14 mouse cellular contexts compared by ENCODE assay signal in genomic region chr5:16552647-16553046, GRCm38 (mm10). TPM values are rescaled to one million over a fixed set of nuclear protein-coding genes. Genes with fewer than 3 reads are reported as not detected.
DNase-seq lines count a peak whose midpoint lies in the region; ATAC-seq and TF ChIP-seq lines count a peak whose summit lies in the region.
"Had no signal": no experiment of that assay in that cellular context is flagged by ENCODE, and none has a peak within 500 bp of the region (broad histone marks: within the 10 kb centered on the region; RNA-seq: fewer than 3 reads in every experiment).

No protein-coding gene starts in this region.

- no peaks in the 10 kb centered on the region for H3K27me3 ChIP-seq in liver, embryonic 11.5 days (replicated peaks; ENCODE audit: control insufficient read depth, insufficient read depth, low read length)
- no peaks in the 10 kb centered on the region for H3K27me3 ChIP-seq in liver, embryonic 12.5 days (replicated peaks)
- H3K27me3 ChIP-seq in forebrain, postnatal 0 days (ENCODE audit: insufficient read depth, low read length), result no peaks in the 10 kb centered on the region; the same call in 1 of the 2 replicates
- H3K27me3 ChIP-seq: forebrain, embryonic 15.5 days; heart, embryonic 12.5 days; limb, embryonic 12.5 days had no signal

- H3K36me3 ChIP-seq in liver, embryonic 11.5 days (ENCODE audit: control insufficient read depth, insufficient read depth, low read length), result no peaks in the 10 kb centered on the region
- no peaks in the 10 kb centered on the region for H3K36me3 ChIP-seq in liver, embryonic 12.5 days
- no peaks in the 10 kb centered on the region for H3K36me3 ChIP-seq in forebrain, postnatal 0 days (ENCODE audit: insufficient read depth)
- H3K36me3 ChIP-seq: forebrain, embryonic 15.5 days; heart, embryonic 12.5 days; limb, embryonic 12.5 days; midbrain, embryonic 10.5 days had no signal

- peak; percentile 66 for ATAC-seq in frontal cortex, adult (ENCODE audit: low TSS enrichment)
- ATAC-seq in liver, embryonic 11.5 days (replicated peaks; ENCODE audit: low FRiP score), result no peak
- ATAC-seq in liver, embryonic 12.5 days, result no peak
- peak; percentile 78 for ATAC-seq in common myeloid progenitor, adult 5-6 weeks (replicated peaks; ENCODE audit: low read depth, poor library complexity, severe bottlenecking)
- ATAC-seq in megakaryocyte, adult 5-6 weeks (ENCODE audit: poor library complexity, severe bottlenecking), result peak; percentile 80
- ATAC-seq in forebrain, postnatal 0 days, result no peak
- ATAC-seq: activated CD4-positive, CD25-positive, alpha-beta regulatory T cell, adult 4 months had no signal

- peak overlapping the region; percentile 55 for H3K4me2 ChIP-seq in liver, embryonic 11.5 days
- no peak overlapping the region for H3K4me2 ChIP-seq in liver, embryonic 12.5 days
- H3K4me2 ChIP-seq in forebrain, postnatal 0 days (ENCODE audit: low read depth), result no peak overlapping the region

- DNase-seq in frontal cortex, postnatal 14 days (ENCODE audit: low spot score in 2 of 2), result no peak
- no peak for DNase-seq in liver, embryonic 11.5 days (ENCODE audit: low spot score)
- DNase-seq in spleen, adult 12 weeks (ENCODE audit: low spot score), result no peak
- no peak for DNase-seq in forebrain, postnatal 0 days
- DNase-seq: thymus, adult 18-20 months had no signal

- no peaks in the 10 kb centered on the region for H3K9me3 ChIP-seq in liver, embryonic 11.5 days (ENCODE audit: control insufficient read depth, low read length)
- no peaks in the 10 kb centered on the region for H3K9me3 ChIP-seq in liver, embryonic 12.5 days (replicated peaks)
- no peaks in the 10 kb centered on the region for H3K9me3 ChIP-seq in forebrain, postnatal 0 days (ENCODE audit: low read length)
- H3K9me3 ChIP-seq: forebrain, embryonic 15.5 days; heart, embryonic 12.5 days; limb, embryonic 12.5 days; midbrain, embryonic 10.5 days had no signal

- no peak overlapping the region for H3K4me3 ChIP-seq in liver, embryonic 11.5 days (ENCODE audit: low read depth, low read length)
- H3K4me3 ChIP-seq in liver, embryonic 12.5 days, result no peak overlapping the region
- no peak overlapping the region for H3K4me3 ChIP-seq in forebrain, postnatal 0 days (ENCODE audit: low read depth, low read length)

- no peak for TF ChIP-seq CTCF in forebrain, postnatal 0 days (IDR thresholded peaks at IDR 0.05; ENCODE audit: low read depth)

- 57% methylated on average over 4 of the region's 4 CpGs for WGBS in liver, embryonic 11.5 days
- 35% methylated on average over 4 of the region's 4 CpGs for WGBS in liver, embryonic 12.5 days (ENCODE audit: insufficient replicate concordance)
- 73% methylated on average over 4 of the region's 4 CpGs for WGBS in forebrain, postnatal 0 days

- H3K4me1 ChIP-seq in liver, embryonic 11.5 days (replicated peaks; ENCODE audit: control insufficient read depth, insufficient read depth, low read length), result peaks cover 2% of the 10 kb centered on the region; the same call in 1 of the 2 replicates
- no peaks in the 10 kb centered on the region; the same call in 1 of the 2 replicates for H3K4me1 ChIP-seq in liver, embryonic 12.5 days
- no peaks in the 10 kb centered on the region for H3K4me1 ChIP-seq in forebrain, postnatal 0 days (ENCODE audit: insufficient read depth)
- H3K4me1 ChIP-seq: heart, embryonic 12.5 days had no signal

- no peak overlapping the region; the same call in 1 of the 2 replicates for H3K27ac ChIP-seq in liver, embryonic 11.5 days (ENCODE audit: low read depth, low read length)
- no peak overlapping the region for H3K27ac ChIP-seq in liver, embryonic 12.5 days
- H3K27ac ChIP-seq in forebrain, postnatal 0 days (ENCODE audit: low read depth, low read length), result no peak overlapping the region
- H3K27ac ChIP-seq: forebrain, embryonic 15.5 days; midbrain, embryonic 10.5 days had no signal

- H3K9ac ChIP-seq in liver, embryonic 11.5 days (ENCODE audit: low read depth, low read length), result no peak overlapping the region
- no peak overlapping the region for H3K9ac ChIP-seq in liver, embryonic 12.5 days
- H3K9ac ChIP-seq in forebrain, postnatal 0 days, result no peak overlapping the region

RNA-seq across cellular contexts. Expression of gene Hgf, which starts 0.6 kb away (rescaled TPM):
- polyA plus RNA-seq in liver, embryonic 11.5 days (2014; fragmentation: Nextera tagmentation; extraction: Ambion mirVana), result 8.0 and 10.8 TPM in 2 replicates
- polyA plus RNA-seq in liver, embryonic 12.5 days (2016; fragmentation: Nextera tagmentation; extraction: Ambion mirVana), result 4.6 and 5.7 TPM in 2 replicates
- total RNA-seq in common myeloid progenitor, adult 5-6 weeks (2017), result 22.6 and 23.4 TPM in 2 replicates
- 19.1 and 19.2 TPM in 2 replicates for total RNA-seq in megakaryocyte, adult 5-6 weeks (2015)
- 23.8 and 26.5 TPM in 2 replicates for total RNA-seq in megakaryocyte, adult 5-6 weeks (2017)
- total RNA-seq in forebrain, postnatal 0 days (2014; rRNA removed), result 3.5 TPM in 2 replicates
- 1.5 and 1.7 TPM in 2 replicates for polyA plus RNA-seq in forebrain, postnatal 0 days (2015; fragmentation: Nextera tagmentation; extraction: Ambion mirVana)

Comparison
In these comparisons a context has a peak if more than half of its experiments do, and no peak if none do; other contexts are left out.
1. ATAC-seq: peak in frontal cortex, adult (single experiment), common myeloid progenitor, adult 5-6 weeks (single experiment) and megakaryocyte, adult 5-6 weeks (single experiment); none in liver, embryonic 11.5 days (single experiment), liver, embryonic 12.5 days (single experiment) and forebrain, postnatal 0 days (single experiment).